Comparison of ENCODE assay signal across 8 mouse cellular contexts in the genomic region with DNA sequence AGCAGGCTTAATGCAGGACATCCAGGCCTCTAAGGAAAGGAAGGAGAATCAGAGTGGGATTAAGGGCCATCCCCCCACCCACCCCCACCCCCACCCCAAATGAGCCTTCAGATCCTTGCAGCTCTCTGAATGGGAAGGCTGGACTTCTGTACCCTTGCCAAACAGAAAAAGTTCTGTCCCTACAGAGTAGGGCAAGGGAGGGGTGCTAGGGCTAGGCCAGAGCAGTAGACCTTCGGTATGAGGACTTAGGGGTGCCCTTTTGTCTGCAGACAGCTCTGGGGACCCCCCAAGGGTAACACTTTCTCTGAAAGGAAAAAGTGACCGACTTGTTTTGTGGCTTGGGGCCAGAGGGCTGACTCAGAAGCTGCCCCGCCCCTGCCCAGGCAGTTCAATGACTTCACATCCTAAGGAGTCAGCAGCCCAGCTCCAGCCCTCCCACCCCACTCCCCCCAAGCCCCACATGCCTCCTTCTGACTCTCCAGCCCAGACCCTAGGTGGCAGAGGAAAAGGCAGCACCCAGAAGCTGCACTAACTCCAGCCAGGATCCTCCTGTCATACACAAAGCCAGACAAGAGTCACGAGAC.
DNase-seq lines count a peak whose midpoint lies in the region; ATAC-seq and TF ChIP-seq lines count a peak whose summit lies in the region.
"Had no signal": no experiment of that assay in that cellular context is flagged by ENCODE, and none has a peak within 500 bp of the region (broad histone marks: within the 10 kb centered on the region; RNA-seq: fewer than 3 reads in every experiment).

No protein-coding gene starts in this region.

- ATAC-seq in heart, postnatal 0 days (ENCODE audit: insufficient read depth, low read depth): peak; percentile 51; the same call in 1 of the 2 replicates
- ATAC-seq in limb, embryonic 14.5 days (ENCODE audit: low FRiP score, low read depth): peak; percentile 59
- peak; percentile 62 for ATAC-seq in stomach, postnatal 0 days (ENCODE audit: low FRiP score, low TSS enrichment)
- ATAC-seq in erythroid progenitor cell, adult 5-6 weeks (replicated peaks; ENCODE audit: low FRiP score, poor library complexity, severe bottlenecking): no peak

- peak overlapping the region; percentile 25; the same call in 1 of the 2 replicates for H3K4me2 ChIP-seq in heart, postnatal 0 days (ENCODE audit: low read depth, low read length)
- H3K4me2 ChIP-seq in limb, embryonic 14.5 days (replicated peaks; ENCODE audit: low read depth, low read length, severe bottlenecking): no peak overlapping the region
- H3K4me2 ChIP-seq in stomach, postnatal 0 days (replicated peaks; ENCODE audit: low read depth): 0 out of 2 replicates have a peak overlapping the region, but pooled peaks have one; percentile 17

- H3K4me1 ChIP-seq in heart, postnatal 0 days (ENCODE audit: control insufficient read depth, insufficient read depth): peaks cover 71% of the 10 kb centered on the region
- peaks cover 32% of the 10 kb centered on the region for H3K4me1 ChIP-seq in limb, embryonic 14.5 days (ENCODE audit: control insufficient read depth, insufficient read depth, low read length)
- peaks cover 21% of the 10 kb centered on the region for H3K4me1 ChIP-seq in stomach, postnatal 0 days (replicated peaks; ENCODE audit: control insufficient read depth, insufficient read depth)

- no peak overlapping the region for H3K4me3 ChIP-seq in heart, postnatal 0 days (ENCODE audit: low read depth, low read length)
- no peak overlapping the region for H3K4me3 ChIP-seq in limb, embryonic 14.5 days (replicated peaks; ENCODE audit: low read length)
- H3K4me3 ChIP-seq in stomach, postnatal 0 days (ENCODE audit: low read depth, low read length): no peak overlapping the region
- H3K4me3 ChIP-seq: megakaryocyte, embryonic 14.5 days had no signal

- no peak for TF ChIP-seq CTCF in heart, postnatal 0 days (IDR thresholded peaks at IDR 0.05; ENCODE audit: low read depth)
- no peak for TF ChIP-seq CTCF in stomach, postnatal 0 days (IDR thresholded peaks at IDR 0.05; ENCODE audit: low read depth)

- TF ChIP-seq POLR2A in limb, embryonic 14.5 days (IDR thresholded peaks at IDR 0.05; ENCODE audit: borderline replicate concordance, extremely low read depth, insufficient read depth, insufficient read length): no peak

- H3K27me3 ChIP-seq in heart, postnatal 0 days (ENCODE audit: control insufficient read depth, insufficient read depth, low read length): no peaks in the 10 kb centered on the region
- no peaks in the 10 kb centered on the region for H3K27me3 ChIP-seq in limb, embryonic 14.5 days (ENCODE audit: control insufficient read depth, insufficient read depth, low read length)
- H3K27me3 ChIP-seq in stomach, postnatal 0 days (ENCODE audit: control insufficient read depth, insufficient read depth, low read length): no peaks in the 10 kb centered on the region

- WGBS in heart, postnatal 0 days: 8% methylated on average over 4 of the region's 4 CpGs
- WGBS in limb, embryonic 14.5 days: 17% methylated on average over 4 of the region's 4 CpGs
- 13% methylated on average over 4 of the region's 4 CpGs for WGBS in stomach, postnatal 0 days

- no peak overlapping the region; the same call in 1 of the 2 replicates for H3K9ac ChIP-seq in heart, postnatal 0 days (replicated peaks; ENCODE audit: low read depth, low read length)
- 0 out of 2 replicates have a peak overlapping the region, but pooled peaks have one; percentile 25 for H3K9ac ChIP-seq in limb, embryonic 14.5 days (ENCODE audit: low read depth, low read length, severe bottlenecking)
- H3K9ac ChIP-seq in stomach, postnatal 0 days (ENCODE audit: low read length): no peak overlapping the region

- H3K9me3 ChIP-seq in heart, postnatal 0 days (replicated peaks; ENCODE audit: control insufficient read depth, low read length): no peaks in the 10 kb centered on the region
- H3K9me3 ChIP-seq in limb, embryonic 14.5 days (ENCODE audit: control insufficient read depth, low read length): no peaks in the 10 kb centered on the region
- no peaks in the 10 kb centered on the region for H3K9me3 ChIP-seq in stomach, postnatal 0 days (ENCODE audit: control insufficient read depth, low read length)
- H3K9me3 ChIP-seq: megakaryocyte, embryonic 14.5 days had no signal

- H3K36me3 ChIP-seq in heart, postnatal 0 days (replicated peaks; ENCODE audit: control insufficient read depth, insufficient read depth, low read length): peaks cover 40% of the 10 kb centered on the region
- H3K36me3 ChIP-seq in limb, embryonic 14.5 days (ENCODE audit: control insufficient read depth, insufficient read depth, low read length): peaks cover 33% of the 10 kb centered on the region
- H3K36me3 ChIP-seq in stomach, postnatal 0 days (ENCODE audit: control insufficient read depth, insufficient read depth, low read length): peaks cover 10% of the 10 kb centered on the region; the same call in 1 of the 2 replicates

- no peak for TF ChIP-seq EP300 in heart, postnatal 0 days (IDR thresholded peaks at IDR 0.05; ENCODE audit: low read depth)
- no peak for TF ChIP-seq EP300 in stomach, postnatal 0 days (optimal IDR thresholded peaks at IDR 0.05)

- H3K27ac ChIP-seq in heart, postnatal 0 days (ENCODE audit: low read depth): peak overlapping the region; percentile 72
- H3K27ac ChIP-seq in limb, embryonic 14.5 days (replicated peaks; ENCODE audit: low read depth, low read length): peak overlapping the region; percentile 65
- H3K27ac ChIP-seq in stomach, postnatal 0 days (replicated peaks): peak overlapping the region; percentile 84

- DNase-seq in NIH3T3 (ENCODE audit: low read depth): peak; percentile 84
- peak; percentile 80 for DNase-seq in adrenal gland, postnatal 25 days
- peak; percentile 74 for DNase-seq in heart, postnatal 0 days (ENCODE audit: low spot score)
- peak; percentile 51 for DNase-seq in limb, embryonic 14.5 days (ENCODE audit: low spot score)
- DNase-seq in stomach, postnatal 0 days (ENCODE audit: low spot score): peak; percentile 80
- no peak for DNase-seq in cerebellum, postnatal 10 days

Comparison
In these comparisons a context has a peak if more than half of its experiments do, and no peak if none do; other contexts are left out.
1. DNase-seq: peak in NIH3T3 (single experiment), adrenal gland, postnatal 25 days (single experiment), heart, postnatal 0 days (single experiment), limb, embryonic 14.5 days (single experiment) and stomach, postnatal 0 days (single experiment); none in cerebellum, postnatal 10 days (0 of 2).
2. Peak in every context shown above with its lines, with median percentiles within 50 percentile points of each other: H3K27ac ChIP-seq.